Mouse (Mus musculus) heart, postnatal 0 days (tissue): ENCODE results near the gene Wnt3.

Experiments used
- CTCF ChIP-seq: IDR thresholded peaks from 2 replicates; pipeline ENCODE4 v1.5.1; 2016; ENCODE audit warnings: antibody characterized with exemption, control low read depth, low read depth
- EP300 ChIP-seq: IDR thresholded peaks from 2 replicates; pipeline ENCODE4 v1.6.1; 2016; ENCODE audit warnings: antibody characterized with exemption, low read depth

- TF ChIP-seq CTCF: no peak
- no peak for TF ChIP-seq EP300
Measured at GRCm38 (mm10) chr11:103827201-103827600, 53.3 kb downstream of the Wnt3 start.
